Mouse (Mus musculus) forebrain, embryonic 16.5 days (tissue): ENCODE measurements at regions not wholly inside any gene's neighbourhood (a gene's known extent, or its start where the extent isn't known, plus 50 kb on each side); places are given as distances from the start of the nearest gene placed in this dataset.

Experiments
- ATAC-seq: fragments of 200-750 bp; cut with Nextera tagmentation; 2 replicates; pipeline ENCODE4 v1.8.0; 2017; ENCODE audit warnings: mild to moderate bottlenecking, moderate library complexity
- H3K27ac ChIP-seq: fragments of 300-500 bp; sonication (generic); 2 replicates; pipeline ENCODE4 v1.5.1; 2014; ENCODE audit warnings: low read length, control low read depth
- H3K27me3 ChIP-seq: fragments of 300-500 bp; sonication (generic); replicated peaks from 2 replicates; pipeline ENCODE4 v1.6.1; 2014; ENCODE audit warnings: low read length; ENCODE audit not compliant: control insufficient read depth, insufficient read depth
- H3K36me3 ChIP-seq: fragments of 300-500 bp; sonication (generic); 2 replicates; pipeline ENCODE4 v1.6.1; 2014; ENCODE audit not compliant: control insufficient read depth, insufficient read depth
- H3K4me1 ChIP-seq: fragments of 300-500 bp; sonication (generic); replicated peaks from 2 replicates; pipeline ENCODE4 v1.6.1; 2014; ENCODE audit warnings: low read length; ENCODE audit not compliant: control insufficient read depth, insufficient read depth
- H3K4me2 ChIP-seq: fragments of 300-500 bp; sonication (generic); 2 replicates; pipeline ENCODE4 v1.6.1; 2014; ENCODE audit warnings: mild to moderate bottlenecking, low read length, control low read depth
- H3K4me3 ChIP-seq: fragments of 300-500 bp; sonication (generic); replicated peaks from 2 replicates; pipeline ENCODE4 v1.5.1; 2014; ENCODE audit warnings: mild to moderate bottlenecking, low read length, control low read depth
- H3K9ac ChIP-seq: fragments of 300-500 bp; sonication (generic); replicated peaks from 2 replicates; pipeline ENCODE4 v1.6.1; 2014; ENCODE audit warnings: low read depth, low read length, control low read depth
- H3K9me3 ChIP-seq: fragments of 300-500 bp; sonication (generic); 2 replicates; pipeline ENCODE4 v1.6.1; 2016; ENCODE audit warnings: low read length; ENCODE audit not compliant: control insufficient read depth
- WGBS: fragments of 180-500 bp; shearing (Covaris S2); extraction: QIAGEN DNeasy Blood & Tissue Kit; methylation state at CpG from one replicate; pipeline ENCODE4 v1.1.7; 2014; 5-methylcytosine and 5-hydroxymethylcytosine counted together

GRCm38 (mm10) chr7:125055951-125056625 is 388.4 kb upstream of the Kdm8 start:
- Histone ChIP-seq H3K36me3 (no peaks in the 10 kb centered on the region), H3K4me3 (no peak overlapping the region), H3K9me3 (peaks cover 7% of the 10 kb centered on the region; the same call in 1 of the 2 replicates), H3K27me3 (no peaks in the 10 kb centered on the region), H3K27ac (peak overlapping the region; percentile 63; the same call in 1 of the 2 replicates), H3K4me2 (no peak overlapping the region), H3K9ac (no peak overlapping the region), H3K4me1 (peaks cover 5% of the 10 kb centered on the region)
- peak; percentile 94 for ATAC-seq

GRCm38 (mm10) chr7:125102464-125102863 is 342.0 kb upstream of the Kdm8 start:
- 76% methylated on average over 4 of the region's 4 CpGs for WGBS
- no peaks in the 10 kb centered on the region for H3K27me3 ChIP-seq
- H3K9ac ChIP-seq: no peak overlapping the region
- no peaks in the 10 kb centered on the region for H3K4me1 ChIP-seq
- H3K27ac ChIP-seq: no peak overlapping the region
- H3K9me3 ChIP-seq: no peaks in the 10 kb centered on the region
- no peaks in the 10 kb centered on the region for H3K36me3 ChIP-seq
- H3K4me3 ChIP-seq: no peak overlapping the region
- peak; percentile 54; the same call in 1 of the 2 replicates for ATAC-seq
- H3K4me2 ChIP-seq: no peak overlapping the region

- H3K9ac ChIP-seq: no peak overlapping the region
- H3K4me2 ChIP-seq: no peak overlapping the region
- no peak overlapping the region for H3K27ac ChIP-seq
- no peaks in the 10 kb centered on the region for H3K27me3 ChIP-seq
- no peaks in the 10 kb centered on the region for H3K36me3 ChIP-seq
- no peak for ATAC-seq
- no peaks in the 10 kb centered on the region for H3K9me3 ChIP-seq
- 48% methylated on average over 4 of the region's 4 CpGs for WGBS
- H3K4me3 ChIP-seq: no peak overlapping the region
- H3K4me1 ChIP-seq: no peaks in the 10 kb centered on the region
Measured at GRCm38 (mm10) chr7:125104011-125104410, 340.5 kb upstream of the Kdm8 start.

GRCm38 (mm10) chr7:125112820-125113273 is 331.6 kb upstream of the Kdm8 start:
- no peak overlapping the region for H3K27ac ChIP-seq
- no peak overlapping the region for H3K9ac ChIP-seq
- H3K27me3 ChIP-seq: peaks cover 5% of the 10 kb centered on the region; the same call in 1 of the 2 replicates
- no peak overlapping the region for H3K4me3 ChIP-seq
- H3K4me1 ChIP-seq: peaks cover 12% of the 10 kb centered on the region
- peak; percentile 94 for ATAC-seq
- H3K9me3 ChIP-seq: no peaks in the 10 kb centered on the region
- H3K4me2 ChIP-seq: no peak overlapping the region
- no peaks in the 10 kb centered on the region for H3K36me3 ChIP-seq
- WGBS: 9% methylated on average over 9 of the region's 9 CpGs

GRCm38 (mm10) chr7:125115322-125115996 is 329.0 kb upstream of the Kdm8 start:
- Histone ChIP-seq H3K9ac (no peak overlapping the region), H3K4me2 (no peak overlapping the region), H3K36me3 (no peaks in the 10 kb centered on the region), H3K4me3 (no peak overlapping the region), H3K27ac (no peak overlapping the region), H3K4me1 (peaks cover 12% of the 10 kb centered on the region), H3K27me3 (peaks cover 5% of the 10 kb centered on the region; the same call in 1 of the 2 replicates), H3K9me3 (no peaks in the 10 kb centered on the region)
- WGBS: 51% methylated on average over 8 of the region's 8 CpGs
- ATAC-seq: no peak

- no peak for ATAC-seq
- H3K27ac ChIP-seq: no peak overlapping the region
- WGBS: 50% methylated on average over 8 of the region's 8 CpGs
- no peaks in the 10 kb centered on the region for H3K9me3 ChIP-seq
- no peaks in the 10 kb centered on the region for H3K36me3 ChIP-seq
- peaks cover 5% of the 10 kb centered on the region; the same call in 1 of the 2 replicates for H3K27me3 ChIP-seq
- H3K4me3 ChIP-seq: no peak overlapping the region
- peaks cover 11% of the 10 kb centered on the region for H3K4me1 ChIP-seq
- no peak overlapping the region for H3K4me2 ChIP-seq
- no peak overlapping the region for H3K9ac ChIP-seq
Measured at GRCm38 (mm10) chr7:125117173-125117572, 327.3 kb upstream of the Kdm8 start.

- H3K36me3 ChIP-seq: no peaks in the 10 kb centered on the region
- H3K4me1 ChIP-seq: no peaks in the 10 kb centered on the region
- no peak for ATAC-seq
- H3K4me2 ChIP-seq: no peak overlapping the region
- no peak overlapping the region for H3K9ac ChIP-seq
- no peaks in the 10 kb centered on the region; the same call in 1 of the 2 replicates for H3K27me3 ChIP-seq
- H3K9me3 ChIP-seq: no peaks in the 10 kb centered on the region
- H3K27ac ChIP-seq: no peak overlapping the region
- 76% methylated on average over 1 of the region's 1 CpGs for WGBS
- H3K4me3 ChIP-seq: no peak overlapping the region
Measured at GRCm38 (mm10) chr7:125129187-125129586, 315.3 kb upstream of the Kdm8 start.

GRCm38 (mm10) chr7:125131968-125132367 is 312.5 kb upstream of the Kdm8 start:
- Histone ChIP-seq H3K4me1 (no peaks in the 10 kb centered on the region), H3K9me3 (no peaks in the 10 kb centered on the region), H3K36me3 (no peaks in the 10 kb centered on the region), H3K4me2 (no peak overlapping the region), H3K4me3 (no peak overlapping the region), H3K27me3 (no peaks in the 10 kb centered on the region; the same call in 1 of the 2 replicates), H3K9ac (no peak overlapping the region), H3K27ac (no peak overlapping the region)
- 77% methylated on average over 1 of the region's 1 CpGs for WGBS
- ATAC-seq: no peak

GRCm38 (mm10) chr7:125138607-125139006 is 305.9 kb upstream of the Kdm8 start:
- ATAC-seq: no peak
- WGBS: 85% methylated on average over 3 of the region's 3 CpGs
- H3K4me1 ChIP-seq: no peaks in the 10 kb centered on the region
- H3K4me3 ChIP-seq: no peak overlapping the region
- no peaks in the 10 kb centered on the region for H3K36me3 ChIP-seq
- no peak overlapping the region for H3K9ac ChIP-seq
- H3K4me2 ChIP-seq: no peak overlapping the region
- no peaks in the 10 kb centered on the region for H3K27me3 ChIP-seq
- no peaks in the 10 kb centered on the region for H3K9me3 ChIP-seq
- no peak overlapping the region for H3K27ac ChIP-seq
